Mouse (Mus musculus): ENCODE data around the gene Itprid1. TPM values are rescaled to one million over a fixed set of nuclear protein-coding genes. Genes with fewer than 3 reads are reported as not detected.

Itprid1 gene
- total and polyA plus RNA-seq, 2 experiments from 2014 or later: 0.36 to 0.81 TPM

DNA sequence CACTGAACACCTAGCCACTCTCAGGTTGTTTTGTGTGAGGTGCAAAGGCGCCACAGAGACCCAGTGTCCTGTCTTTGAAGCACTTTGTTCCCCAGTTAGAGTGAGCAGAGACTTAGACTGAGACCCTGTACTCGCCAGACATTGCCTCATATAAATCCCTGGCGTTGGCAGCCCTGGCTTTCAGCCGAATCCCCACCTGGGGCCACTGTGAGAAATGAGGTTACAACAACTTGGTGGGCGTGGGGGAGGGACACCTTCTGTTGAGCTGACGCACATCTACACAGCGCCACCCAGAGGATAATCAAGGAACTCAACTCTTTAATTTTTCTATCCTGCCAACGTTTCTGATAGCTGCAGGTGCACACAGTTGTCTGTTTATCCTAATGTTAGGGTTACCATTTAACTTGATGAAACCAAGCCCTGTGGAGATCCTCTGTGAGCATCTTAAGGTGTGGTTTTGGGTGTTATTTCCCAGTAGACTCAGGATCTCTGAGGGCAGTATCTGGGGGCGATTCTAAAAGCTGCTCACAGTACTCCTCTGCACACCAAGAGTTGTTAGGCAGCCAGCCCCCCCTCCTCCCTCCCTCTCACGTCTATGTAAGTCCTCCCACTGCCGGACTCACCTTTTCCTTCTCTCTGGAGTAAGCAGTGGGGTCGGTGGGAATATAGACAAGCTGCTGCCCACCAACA, 32.6 kb upstream of the Itprid1 start:
- peak; percentile 51 for ATAC-seq
- DNase-seq: peak; percentile 86
- Histone ChIP-seq H3K4me2 (ENCODE audit: low read depth) (peak overlapping the region; percentile 26), H3K36me3 (ENCODE audit: insufficient read depth) (no peaks in the 10 kb centered on the region), H3K4me3 (ENCODE audit: low read depth, low read length) (no peak overlapping the region), H3K27ac (ENCODE audit: low read depth, low read length) (peak overlapping the region; percentile 80), H3K9me3 (ENCODE audit: low read length) (no peaks in the 10 kb centered on the region), H3K4me1 (ENCODE audit: insufficient read depth) (no peaks in the 10 kb centered on the region), H3K27me3 (ENCODE audit: insufficient read depth, low read length) (no peaks in the 10 kb centered on the region), H3K9ac (no peak overlapping the region)
- WGBS: 19% methylated on average over 12 of the region's 12 CpGs
- peak; percentile 76 for TF ChIP-seq CTCF (IDR thresholded peaks at IDR 0.05; ENCODE audit: low read depth)

DNA sequence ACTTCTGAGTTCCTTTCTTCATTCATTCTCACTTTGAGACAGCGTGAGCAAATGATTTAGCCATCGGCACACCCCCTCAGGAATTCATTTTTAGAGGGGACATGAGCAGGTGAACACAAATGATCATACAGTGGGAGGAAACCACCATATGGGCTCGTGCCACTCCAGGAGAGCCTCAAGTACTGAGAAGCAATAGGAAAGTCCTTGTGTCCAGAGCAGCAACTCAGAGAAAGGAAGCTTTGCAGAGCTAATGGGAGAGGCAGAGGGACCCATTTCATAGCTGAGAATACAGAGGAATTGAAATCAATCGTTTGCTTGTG, 32.1 kb upstream of the Itprid1 start:
- H3K4me1 ChIP-seq (ENCODE audit: insufficient read depth): no peaks in the 10 kb centered on the region
- H3K4me3 ChIP-seq (ENCODE audit: low read depth, low read length): no peak overlapping the region

DNA sequence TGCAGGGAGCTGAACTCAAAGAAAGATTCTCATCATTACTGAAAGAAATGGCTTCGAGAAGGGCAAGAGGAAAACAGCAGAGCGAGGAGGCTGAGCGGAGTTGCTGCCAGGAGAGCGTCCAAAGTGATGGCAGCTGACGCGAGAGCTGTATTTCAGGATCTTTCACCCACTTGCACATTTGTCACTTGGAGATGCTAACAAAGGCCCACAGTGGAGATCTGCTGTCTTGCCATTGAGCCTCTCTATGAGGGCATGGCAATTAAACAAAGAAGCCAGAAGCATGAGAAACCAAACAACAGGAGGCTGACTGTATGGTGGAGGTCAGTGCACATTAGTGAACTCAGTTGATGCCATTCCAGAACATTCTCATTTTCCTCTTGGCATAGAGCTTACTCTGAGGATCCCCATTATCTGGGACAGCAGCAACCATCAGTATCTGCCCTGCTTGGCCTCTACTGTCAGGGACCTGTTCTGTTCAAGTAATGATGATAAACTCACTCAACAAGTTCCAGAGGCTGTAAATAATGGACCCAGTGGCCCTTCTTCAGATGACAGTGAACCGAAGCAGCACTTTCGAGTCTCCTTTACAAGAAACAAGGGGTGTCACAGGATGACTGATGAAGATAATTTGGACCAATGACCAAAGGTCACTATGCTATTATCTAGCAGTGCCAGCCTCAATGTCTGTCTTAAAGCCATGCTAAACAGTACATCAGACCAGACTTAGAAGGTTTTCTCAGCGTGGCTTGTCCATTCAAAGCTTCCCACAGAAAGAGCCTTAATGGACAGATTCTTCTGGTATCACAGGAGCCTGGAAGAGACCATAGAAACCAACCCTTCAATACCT, 31.2 kb upstream of the Itprid1 start:
- TF ChIP-seq CTCF (IDR thresholded peaks at IDR 0.05; ENCODE audit: low read depth): no peak
- no peaks in the 10 kb centered on the region for H3K9me3 ChIP-seq (ENCODE audit: low read length)
- no peak overlapping the region for H3K4me3 ChIP-seq (ENCODE audit: low read depth, low read length)
- no peak overlapping the region for H3K9ac ChIP-seq
- no peaks in the 10 kb centered on the region for H3K36me3 ChIP-seq (ENCODE audit: insufficient read depth)
- WGBS: 54% methylated on average over 9 of the region's 9 CpGs
- H3K27ac ChIP-seq (ENCODE audit: low read depth, low read length): peak overlapping the region; percentile 80
- peak; percentile 61 for DNase-seq
- no peaks in the 10 kb centered on the region for H3K27me3 ChIP-seq (ENCODE audit: insufficient read depth, low read length)
- no peaks in the 10 kb centered on the region for H3K4me1 ChIP-seq (ENCODE audit: insufficient read depth)
- H3K4me2 ChIP-seq (ENCODE audit: low read depth): no peak overlapping the region
- no peak; the same call in none of the 2 replicates for ATAC-seq

More for the DNA sequence above, 32.1 kb upstream of the Itprid1 start:
- no peak for ATAC-seq
- Histone ChIP-seq H3K9ac (no peak overlapping the region), H3K4me2 (ENCODE audit: low read depth) (peak overlapping the region; percentile 26), H3K27ac (ENCODE audit: low read depth, low read length) (peak overlapping the region; percentile 80), H3K9me3 (ENCODE audit: low read length) (no peaks in the 10 kb centered on the region), H3K36me3 (ENCODE audit: insufficient read depth) (no peaks in the 10 kb centered on the region), H3K27me3 (ENCODE audit: insufficient read depth, low read length) (no peaks in the 10 kb centered on the region)
- 75% methylated on average over 4 of the region's 4 CpGs for WGBS
- TF ChIP-seq CTCF (IDR thresholded peaks at IDR 0.05; ENCODE audit: low read depth): no peak
- DNase-seq: no peak

DNA sequence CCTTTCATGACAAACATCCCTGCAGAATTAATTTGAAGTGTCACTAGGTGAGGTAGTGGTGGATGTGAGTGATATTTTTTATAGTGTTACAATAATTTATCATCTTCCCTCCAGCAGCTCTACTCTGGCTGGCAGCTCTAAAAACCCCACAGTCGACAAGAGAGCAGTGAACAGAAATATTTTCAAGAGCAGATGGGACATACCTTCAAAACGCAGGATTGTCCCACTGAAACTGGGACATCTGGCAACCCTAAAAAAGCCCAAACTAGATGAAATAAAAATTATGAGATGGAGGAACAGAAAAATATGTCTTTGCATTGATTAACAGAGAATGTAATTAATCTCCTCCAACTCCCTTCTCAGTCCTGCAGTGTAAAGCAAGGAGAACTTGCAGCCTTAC, 30.2 kb upstream of the Itprid1 start:
- no peaks in the 10 kb centered on the region for H3K27me3 ChIP-seq (ENCODE audit: insufficient read depth, low read length)
- 51% methylated on average over 2 of the region's 2 CpGs for WGBS
- TF ChIP-seq CTCF (IDR thresholded peaks at IDR 0.05; ENCODE audit: low read depth): no peak
- no peaks in the 10 kb centered on the region for H3K4me1 ChIP-seq (ENCODE audit: insufficient read depth)
- H3K36me3 ChIP-seq (ENCODE audit: insufficient read depth): no peaks in the 10 kb centered on the region
- peak overlapping the region; percentile 80; the same call in 1 of the 2 replicates for H3K27ac ChIP-seq (ENCODE audit: low read depth, low read length)
- ATAC-seq: no peak
- DNase-seq: no peak
- no peaks in the 10 kb centered on the region for H3K9me3 ChIP-seq (ENCODE audit: low read length)
- H3K4me3 ChIP-seq (ENCODE audit: low read depth, low read length): no peak overlapping the region
- H3K9ac ChIP-seq: no peak overlapping the region
- no peak overlapping the region for H3K4me2 ChIP-seq (ENCODE audit: low read depth)

DNA sequence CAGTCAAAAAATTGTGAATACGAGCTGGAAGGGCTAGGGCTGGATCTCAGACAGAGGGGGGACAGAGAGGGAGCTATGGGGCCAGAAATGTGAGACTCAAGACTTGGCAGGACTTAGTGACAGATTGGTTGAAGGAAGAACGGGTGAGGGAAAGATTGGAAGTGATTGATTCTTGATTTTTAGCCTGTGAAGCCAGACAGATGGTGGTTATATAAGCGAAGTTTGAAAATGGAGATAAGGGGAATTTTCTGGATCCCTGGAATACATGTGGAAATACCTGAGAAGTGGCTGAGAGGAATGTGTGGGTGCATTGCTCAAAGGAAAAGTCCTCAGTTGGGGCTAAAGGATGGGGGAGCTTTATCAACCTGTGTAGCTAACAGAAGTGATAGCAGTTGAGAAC, 28.0 kb upstream of the Itprid1 start:
- no peak for DNase-seq
- no peak for TF ChIP-seq CTCF (IDR thresholded peaks at IDR 0.05; ENCODE audit: low read depth)
- peak; percentile 34; the same call in 1 of the 2 replicates for ATAC-seq
- no peak overlapping the region for H3K4me2 ChIP-seq (ENCODE audit: low read depth)
- no peaks in the 10 kb centered on the region for H3K36me3 ChIP-seq (ENCODE audit: insufficient read depth)
- WGBS: 48% methylated on average over 3 of the region's 3 CpGs
- no peaks in the 10 kb centered on the region for H3K9me3 ChIP-seq (ENCODE audit: low read length)
- H3K27me3 ChIP-seq (ENCODE audit: insufficient read depth, low read length): no peaks in the 10 kb centered on the region
- H3K4me1 ChIP-seq (ENCODE audit: insufficient read depth): no peaks in the 10 kb centered on the region
- H3K9ac ChIP-seq: no peak overlapping the region
- H3K27ac ChIP-seq (ENCODE audit: low read depth, low read length): peak overlapping the region; percentile 50; the same call in 1 of the 2 replicates
- H3K4me3 ChIP-seq (ENCODE audit: low read depth, low read length): no peak overlapping the region

DNA sequence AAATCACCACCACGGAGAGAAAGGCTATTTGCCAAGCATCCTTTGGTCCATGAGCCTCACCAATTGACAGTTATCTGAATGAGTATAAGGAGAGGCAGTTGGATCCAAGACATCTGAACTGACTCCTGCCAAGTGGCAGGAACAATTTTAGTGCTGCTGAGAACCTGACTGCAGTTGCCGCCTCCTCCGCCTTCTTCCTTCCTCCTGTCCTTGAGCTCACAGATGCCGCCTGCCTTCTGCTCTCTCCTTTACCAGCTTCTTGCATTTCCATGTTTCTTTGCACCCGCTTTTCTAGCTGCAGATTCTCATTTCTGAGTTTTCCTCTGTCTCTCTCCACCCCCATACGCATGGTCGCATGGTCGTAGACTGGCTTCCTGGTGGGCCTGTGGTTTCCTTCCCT, 25.5 kb upstream of the Itprid1 start:
- ATAC-seq: peak; percentile 52
- H3K9me3 ChIP-seq (ENCODE audit: low read length): no peaks in the 10 kb centered on the region
- H3K9ac ChIP-seq: no peak overlapping the region
- H3K4me3 ChIP-seq (ENCODE audit: low read depth, low read length): no peak overlapping the region
- TF ChIP-seq CTCF (IDR thresholded peaks at IDR 0.05; ENCODE audit: low read depth): no peak
- H3K27me3 ChIP-seq (ENCODE audit: insufficient read depth, low read length): no peaks in the 10 kb centered on the region
- H3K4me1 ChIP-seq (ENCODE audit: insufficient read depth): no peaks in the 10 kb centered on the region
- H3K27ac ChIP-seq (ENCODE audit: low read depth, low read length): peak overlapping the region; percentile 66
- no peaks in the 10 kb centered on the region for H3K36me3 ChIP-seq (ENCODE audit: insufficient read depth)
- 59% methylated on average over 8 of the region's 8 CpGs for WGBS
- no peak overlapping the region for H3K4me2 ChIP-seq (ENCODE audit: low read depth)
- DNase-seq: peak; percentile 54

DNA sequence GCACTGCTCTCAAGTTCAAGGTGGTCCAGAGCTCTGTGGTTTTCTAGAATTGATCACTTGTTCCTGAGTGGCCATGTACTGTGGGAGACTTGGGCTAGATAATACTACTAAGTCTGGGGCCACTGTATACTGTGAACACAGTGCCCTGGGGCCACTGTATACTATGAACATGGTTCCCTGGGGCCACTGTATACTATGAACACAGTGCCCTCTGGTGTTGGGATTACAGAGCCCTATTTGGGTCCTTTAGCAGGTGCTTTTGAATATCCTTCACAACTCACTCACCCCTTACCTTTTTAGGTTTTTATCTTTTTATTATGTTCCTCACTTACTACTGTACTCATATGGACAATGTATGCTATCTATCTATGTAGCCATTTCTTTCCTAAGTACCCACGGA, 24.3 kb upstream of the Itprid1 start:
- 65% methylated on average over 1 of the region's 1 CpGs for WGBS
- Histone ChIP-seq H3K4me2 (ENCODE audit: low read depth) (no peak overlapping the region), H3K27me3 (ENCODE audit: insufficient read depth, low read length) (no peaks in the 10 kb centered on the region), H3K4me1 (ENCODE audit: insufficient read depth) (no peaks in the 10 kb centered on the region), H3K4me3 (ENCODE audit: low read depth, low read length) (no peak overlapping the region), H3K27ac (ENCODE audit: low read depth, low read length) (no peak overlapping the region), H3K9ac (no peak overlapping the region), H3K36me3 (ENCODE audit: insufficient read depth) (no peaks in the 10 kb centered on the region), H3K9me3 (ENCODE audit: low read length) (no peaks in the 10 kb centered on the region)
- peak; percentile 26; the same call in 1 of the 2 replicates for TF ChIP-seq CTCF (IDR thresholded peaks at IDR 0.05; ENCODE audit: low read depth)
- DNase-seq: no peak
- no peak for ATAC-seq

Measured in forebrain, postnatal 0 days (tissue).